Mouse (Mus musculus) MEL (cell line): ENCODE measurements around the gene Cdca7. TPM values are rescaled to one million over a fixed set of nuclear protein-coding genes. Genes with fewer than 3 reads are reported as not detected.

ENCODE experiments used
- DNase-seq: peaks from one replicate; pipeline ENCODE4 v3.0.0; 2011; ENCODE audit warnings: low read depth, low spot score
- H3K27ac ChIP-seq: 2 replicates; pipeline ENCODE4 v1.5.1; 2012; ENCODE audit warnings: low read depth, mild to moderate bottlenecking, control low read depth, low read length, moderate library complexity; ENCODE audit not compliant: control insufficient read depth
- H3K27me3 ChIP-seq, 2 experiments: fragments of 150-350 bp in 1 of 2; sonication (generic) in 1 of 2; 2 replicates each; pipeline ENCODE4 v1.6.1; 2012; ENCODE audit warnings: low read length in 2 of 2, mild to moderate bottlenecking in 2 of 2, improper control_type of control experiment in 1 of 2, moderate library complexity in 1 of 2; ENCODE audit not compliant: insufficient read depth in 2 of 2, control insufficient read depth in 1 of 2
- H3K36me3 ChIP-seq, 2 experiments: 2 replicates each; pipeline ENCODE4 v1.6.1; 2012 to 2014; ENCODE audit warnings: low read length in 2 of 2, improper control_type of control experiment in 1 of 2, inconsistent platforms in 1 of 2, mild to moderate bottlenecking in 1 of 2; ENCODE audit not compliant: insufficient read depth in 2 of 2, control insufficient read depth in 1 of 2
- H3K4me1 ChIP-seq, 2 experiments: fragments of 150-350 bp in 1 of 2; sonication (generic) in 1 of 2; 2 replicates each; pipeline ENCODE4 v1.6.1; 2012; ENCODE audit warnings: low read length in 2 of 2, improper control_type of control experiment in 1 of 2, mild to moderate bottlenecking in 1 of 2; ENCODE audit not compliant: insufficient read depth in 2 of 2, control insufficient read depth in 1 of 2
- H3K4me3 ChIP-seq, 2 experiments: fragments of 150-350 bp in 1 of 2; sonication (generic) in 1 of 2; 2 replicates each; pipeline ENCODE4 v1.5.1; 2012; ENCODE audit warnings: low read depth in 2 of 2, low read length in 2 of 2, mild to moderate bottlenecking in 2 of 2, moderate library complexity in 2 of 2, control low read depth in 1 of 2, improper control_type of control experiment in 1 of 2; ENCODE audit not compliant: control insufficient read depth in 1 of 2, insufficient read depth in 1 of 2
- H3K79me2 ChIP-seq: 2 replicates; pipeline ENCODE4 v1.6.1; 2012; ENCODE audit warnings: mild to moderate bottlenecking, low read length, moderate library complexity; ENCODE audit not compliant: control insufficient read depth, poor library complexity, insufficient read depth
- H3K9ac ChIP-seq: 2 replicates; pipeline ENCODE4 v1.6.1; 2012; ENCODE audit warnings: low read depth, mild to moderate bottlenecking, control low read depth, low read length, moderate library complexity; ENCODE audit not compliant: control insufficient read depth, poor library complexity, severe bottlenecking
- H3K9me3 ChIP-seq: fragments of 150-350 bp; sonication (generic); replicated peaks from 2 replicates; pipeline ENCODE4 v1.6.1; 2012; ENCODE audit warnings: mild to moderate bottlenecking, low read length, improper control_type of control experiment, moderate library complexity; ENCODE audit not compliant: insufficient read depth
- CHD1 ChIP-seq: IDR thresholded peaks from 2 replicates; pipeline ENCODE4 v1.6.1; 2012; ENCODE audit warnings: low read depth, mild to moderate bottlenecking, inconsistent platforms, low read length, improper control_type of control experiment
- EP300 ChIP-seq, 2 experiments: IDR thresholded peaks; 2 replicates each; pipeline ENCODE4 v1.6.1; 2011; ENCODE audit warnings: improper control_type of control experiment in 2 of 2, low read length in 2 of 2, low read depth in 1 of 2, mild to moderate bottlenecking in 1 of 2
- GABPA ChIP-seq: IDR thresholded peaks from 2 replicates; pipeline ENCODE4 v1.6.1; 2012; ENCODE audit warnings: low read depth, mild to moderate bottlenecking, inconsistent platforms, low read length, improper control_type of control experiment, moderate library complexity
- GATA1 ChIP-seq: IDR thresholded peaks from 2 replicates; pipeline ENCODE4 v1.6.1; 2011; ENCODE audit warnings: low read depth, low read length, improper control_type of control experiment
- JUND ChIP-seq: IDR thresholded peaks from 2 replicates; pipeline ENCODE4 v1.6.1; 2011; ENCODE audit warnings: low read depth, mild to moderate bottlenecking, improper control_type of control experiment, low read length
- MAZ ChIP-seq: IDR thresholded peaks from 2 replicates; pipeline ENCODE4 v1.6.1; 2012; ENCODE audit warnings: low read depth, mild to moderate bottlenecking, inconsistent platforms, low read length, improper control_type of control experiment
- MEF2A ChIP-seq: IDR thresholded peaks from 2 replicates; pipeline ENCODE4 v1.6.1; 2014; ENCODE audit warnings: low read depth, mild to moderate bottlenecking, inconsistent platforms, low read length, improper control_type of control experiment; ENCODE audit not compliant: poor library complexity, insufficient replicate concordance, severe bottlenecking; ENCODE audit errors: extremely low read depth
- MXI1 ChIP-seq: IDR thresholded peaks from 2 replicates; pipeline ENCODE4 v1.6.1; 2011; ENCODE audit warnings: mild to moderate bottlenecking, low read depth, low read length, improper control_type of control experiment
- MYB ChIP-seq: IDR thresholded peaks from 2 replicates; pipeline ENCODE4 v1.6.1; 2011; ENCODE audit warnings: mild to moderate bottlenecking, low read depth, low read length, improper control_type of control experiment
- NELFE ChIP-seq: IDR thresholded peaks from 2 replicates; pipeline ENCODE4 v1.6.1; 2011; ENCODE audit warnings: low read depth, low read length, improper control_type of control experiment
- NRF1 ChIP-seq: IDR thresholded peaks from 2 replicates; pipeline ENCODE4 v1.6.1; 2014; ENCODE audit warnings: low read depth, mild to moderate bottlenecking, inconsistent platforms, low read length, improper control_type of control experiment, moderate library complexity; ENCODE audit not compliant: poor library complexity, insufficient read depth, severe bottlenecking
- POLR2A ChIP-seq, 2 experiments: IDR thresholded peaks; 2 replicates each; pipeline ENCODE4 v1.6.1; 2011 to 2012; ENCODE audit warnings: low read length in 2 of 2, mild to moderate bottlenecking in 2 of 2, control low read depth in 1 of 2, improper control_type of control experiment in 1 of 2, low read depth in 1 of 2, moderate library complexity in 1 of 2; ENCODE audit not compliant: control insufficient read depth in 1 of 2, insufficient read depth in 1 of 2, poor library complexity in 1 of 2
- RCOR1 ChIP-seq: IDR thresholded peaks from 2 replicates; pipeline ENCODE4 v1.6.1; 2012; ENCODE audit warnings: low read depth, mild to moderate bottlenecking, inconsistent platforms, low read length, improper control_type of control experiment
- SIN3A ChIP-seq: IDR thresholded peaks from 2 replicates; pipeline ENCODE4 v1.6.1; 2012; ENCODE audit warnings: low read length, improper control_type of control experiment, inconsistent platforms
- TBP ChIP-seq: IDR thresholded peaks from 2 replicates; pipeline ENCODE4 v1.8.0; 2011; ENCODE audit warnings: low read depth, low read length, improper control_type of control experiment
- TCF12 ChIP-seq: IDR thresholded peaks from 2 replicates; pipeline ENCODE4 v1.6.1; 2014; ENCODE audit warnings: low read depth, mild to moderate bottlenecking, inconsistent platforms, low read length, improper control_type of control experiment, moderate library complexity
- UBTF ChIP-seq: IDR thresholded peaks from 2 replicates; pipeline ENCODE4 v1.6.1; 2012; ENCODE audit warnings: low read depth, mild to moderate bottlenecking, inconsistent platforms, low read length, improper control_type of control experiment, moderate library complexity, borderline replicate concordance; ENCODE audit not compliant: insufficient read depth
- USF1 ChIP-seq: IDR thresholded peaks from 2 replicates; pipeline ENCODE4 v1.6.1; 2014; ENCODE audit warnings: low read depth, mild to moderate bottlenecking, inconsistent platforms, low read length, improper control_type of control experiment, moderate library complexity
- USF2 ChIP-seq, 2 experiments: IDR thresholded peaks; 2 replicates each; pipeline ENCODE4 v1.6.1; 2011 to 2012; ENCODE audit warnings: improper control_type of control experiment in 2 of 2, low read length in 2 of 2, borderline replicate concordance in 1 of 2, inconsistent platforms in 1 of 2, low read depth in 1 of 2, mild to moderate bottlenecking in 1 of 2; ENCODE audit not compliant: insufficient read depth in 1 of 2
- ZNF384 ChIP-seq: IDR thresholded peaks from 2 replicates; pipeline ENCODE4 v1.6.1; 2012; ENCODE audit warnings: low read depth, mild to moderate bottlenecking, inconsistent platforms, low read length, improper control_type of control experiment
- polyA plus RNA-seq, 2 experiments: library from polyadenylated mRNA; stranded (reverse) in 1 of 2; unstranded in 1 of 2; fragments of >175 nt in 1 of 2; fragments of >200 nt in 1 of 2; gene quantifications; 2 replicates each; pipeline versions ENCODE4 v1.2.1 to v1.2.4; 2012; ENCODE audit warnings: low replicate concordance in 2 of 2, low read depth in 1 of 2; ENCODE audit not compliant: insufficient read length in 2 of 2, insufficient read depth in 1 of 2, missing spikeins in 1 of 2
- total RNA-seq: library from RNA; depleted of rRNA; stranded (reverse); fragments of 300-350 nt; gene quantifications from 2 replicates; pipeline ENCODE4 v1.2.3, GENCODE M21; 2012

Gene Cdca7
- total and polyA plus RNA-seq, 3 experiments, result 97.2 to 175 (median 123) TPM

DNA sequence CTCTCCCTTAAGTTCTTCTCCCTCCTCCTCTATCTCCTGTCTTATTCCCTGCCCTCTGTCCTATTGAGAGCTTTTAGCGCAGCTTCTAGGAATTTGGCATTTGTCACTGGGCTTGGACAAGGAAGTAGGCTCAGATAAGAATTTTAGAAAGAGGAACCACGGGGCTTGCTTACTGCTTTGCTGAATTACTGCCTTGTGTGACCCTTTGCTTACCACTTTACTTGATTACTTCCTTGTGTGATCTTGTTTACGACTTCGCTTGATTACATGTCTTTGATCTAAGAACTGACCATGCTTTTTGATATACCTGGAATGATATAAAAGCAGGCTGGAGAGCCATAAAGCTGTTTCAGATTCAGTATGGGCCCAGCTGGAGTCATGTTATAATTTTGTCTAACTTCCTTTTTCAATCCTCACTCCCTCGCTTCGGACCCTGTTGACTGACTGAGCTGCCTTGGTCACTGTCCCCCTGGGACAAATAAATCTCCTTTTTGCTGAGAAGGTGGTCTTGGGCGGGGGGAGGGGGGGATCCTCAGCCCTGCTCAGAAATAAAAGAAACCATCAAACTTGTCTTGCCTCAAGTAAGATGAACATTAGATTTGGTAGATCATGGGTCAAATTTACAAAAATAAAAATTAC lies 11.5 kb upstream of the Cdca7 start (continued):
- TF ChIP-seq USF2 (IDR thresholded peaks at IDR 0.05; ENCODE audit: borderline replicate concordance in 1 of 2, insufficient read depth in 1 of 2, low read depth in 1 of 2, low read length in 2 of 2), result no peak
- TF ChIP-seq TBP, result no peak
- no peak for TF ChIP-seq ZNF384
- no peak for TF ChIP-seq MEF2A
- no peak for TF ChIP-seq GABPA
- no peak for TF ChIP-seq NRF1
- TF ChIP-seq MXI1, result no peak

GRCm38 (mm10) chr2:72467604-72468003 lies 8.4 kb upstream of the Cdca7 start:
- H3K4me3 ChIP-seq, result no peak overlapping the region
- H3K4me1 ChIP-seq, result peaks cover 4 to 18% of the 10 kb centered on the region in 2 experiments; a peak in 3 of 4 replicates
- no peak for DNase-seq
- H3K9me3 ChIP-seq, result no peaks in the 10 kb centered on the region
- no peak overlapping the region for H3K9ac ChIP-seq
- peaks cover 0 to 18% of the 10 kb centered on the region in 2 experiments; a peak in 2 of 4 replicates for H3K36me3 ChIP-seq
- no peaks in the 10 kb centered on the region for H3K79me2 ChIP-seq
- TF ChIP-seq USF1, result no peak
- no peak for TF ChIP-seq TCF12
- TF ChIP-seq GATA1, result no peak
- TF ChIP-seq NELFE, result no peak
- TF ChIP-seq CHD1, result no peak
- no peak for TF ChIP-seq RCOR1
- no peak for TF ChIP-seq MAZ
- TF ChIP-seq GABPA, result no peak
- TF ChIP-seq NRF1, result no peak
- no peaks in the 10 kb centered on the region for H3K27me3 ChIP-seq
- H3K27ac ChIP-seq, result no peak overlapping the region

DNA sequence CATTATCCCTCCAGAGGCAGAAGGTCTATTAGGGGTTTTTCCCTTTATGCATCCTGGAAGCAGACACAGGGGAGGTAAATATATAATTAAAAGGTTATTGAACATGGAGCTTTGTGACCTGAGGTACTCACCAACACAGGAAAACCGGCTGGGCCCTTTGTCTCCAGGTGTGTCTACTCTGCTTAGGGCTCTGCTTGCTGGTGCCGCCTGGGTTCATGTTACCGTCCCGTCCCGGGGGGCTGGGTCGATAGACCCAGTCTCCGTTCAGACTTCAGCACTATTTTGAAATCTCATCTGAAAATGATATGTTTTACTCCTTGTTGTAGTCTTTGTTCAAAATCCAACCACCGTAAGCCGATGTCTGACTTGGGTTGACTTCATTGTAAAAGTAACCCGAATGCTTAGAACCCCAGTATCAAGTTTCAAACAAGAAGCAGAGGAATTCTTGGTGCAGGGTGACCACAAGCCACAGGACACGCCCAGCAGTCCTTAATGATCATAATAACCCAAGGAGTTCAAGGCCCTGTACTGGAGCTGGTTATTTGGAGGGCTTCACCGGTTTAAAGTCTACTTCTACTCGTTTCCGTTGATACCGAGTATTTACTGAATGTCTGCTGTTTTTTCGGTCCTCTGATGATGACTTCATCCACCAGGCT lies 4.4 kb upstream of the Cdca7 start:
- no peaks in the 10 kb centered on the region for H3K27me3 ChIP-seq
- H3K79me2 ChIP-seq, result peaks cover 7% of the 10 kb centered on the region
- H3K9me3 ChIP-seq, result no peaks in the 10 kb centered on the region
- peaks cover 2 to 25% of the 10 kb centered on the region in 2 experiments; a peak in 3 of 4 replicates for H3K4me1 ChIP-seq
- H3K36me3 ChIP-seq, result peaks cover 0 to 17% of the 10 kb centered on the region in 2 experiments; a peak in 2 of 4 replicates
- DNase-seq, result peak; percentile 44
- no peak overlapping the region for H3K27ac ChIP-seq
- no peak overlapping the region for H3K9ac ChIP-seq
- no peak overlapping the region for H3K4me3 ChIP-seq
- no peak for TF ChIP-seq MYB
- no peak for TF ChIP-seq POLR2A (IDR thresholded peaks at IDR 0.05; ENCODE audit: control insufficient read depth in 1 of 2, insufficient read depth in 1 of 2, low read depth in 1 of 2, low read length in 2 of 2, poor library complexity in 1 of 2)
- TF ChIP-seq SIN3A, result no peak
- no peak for TF ChIP-seq EP300 (IDR thresholded peaks at IDR 0.05; ENCODE audit: low read depth in 1 of 2, low read length in 2 of 2)
- TF ChIP-seq UBTF, result no peak
- no peak for TF ChIP-seq JUND
